Mouse (Mus musculus) heart, postnatal 10 days (tissue): ENCODE measurements around the gene Zbtb16. TPM values are rescaled to one million over a fixed set of nuclear protein-coding genes. Genes with fewer than 3 reads are reported as not detected.

Experiments used
- DNase-seq, 2 experiments: peaks; one replicate each; pipeline ENCODE4 v3.0.0; 2021
- intact Hi-C: fragments of 180-260 bp; cut with DNase I; formaldehyde crosslinking; loops from one replicate; pipeline ENCODE4 v1.15.1; 2025
- total RNA-seq, 2 experiments: library from RNA; stranded (reverse); gene quantifications; 2 replicates each; pipeline ENCODE4 v1.2.3; 2021

The Zbtb16 gene
- total RNA-seq, 2 experiments from 2014 or later: 25.5 to 199 TPM

GRCm38 (mm10) chr9:48694616-48695061 lies 141.4 kb downstream of the Zbtb16 start:
- intact Hi-C loops: no loop called here
- DNase-seq: no peak

GRCm38 (mm10) chr9:48693696-48694095 lies 142.3 kb downstream of the Zbtb16 start:
- intact Hi-C loops: no loop called here
- DNase-seq: no peak

GRCm38 (mm10) chr9:48689718-48689980 lies 146.4 kb downstream of the Zbtb16 start:
- intact Hi-C loops: no loop called here
- DNase-seq: no peak

GRCm38 (mm10) chr9:48688859-48689717 lies 146.9 kb downstream of the Zbtb16 start:
- DNase-seq: no peak
- intact Hi-C loops: no loop called here

- DNase-seq: no peak
- intact Hi-C loops: no loop called here
These were observed 148.1 kb downstream of the Zbtb16 start for GRCm38 (mm10) chr9:48687891-48688290.

GRCm38 (mm10) chr9:48685721-48686120 lies 150.3 kb downstream of the Zbtb16 start:
- DNase-seq: no peak

GRCm38 (mm10) chr9:48684144-48684543 lies 151.9 kb downstream of the Zbtb16 start:
- intact Hi-C loops: no loop called here
- no peak for DNase-seq

More at GRCm38 (mm10) chr9:48685721-48686120, 150.3 kb downstream of the Zbtb16 start:
- intact Hi-C loops: no loop called here

GRCm38 (mm10) chr9:48681193-48681592 lies 154.8 kb downstream of the Zbtb16 start:
- DNase-seq: no peak
- intact Hi-C loops: no loop called here

GRCm38 (mm10) chr9:48678426-48679358 lies 157.3 kb downstream of the Zbtb16 start:
- DNase-seq: peak; percentile 31 to 40
- intact Hi-C loops: no loop called here

GRCm38 (mm10) chr9:48675151-48675790 lies 160.8 kb downstream of the Zbtb16 start:
- no peak for DNase-seq
- intact Hi-C loops: loop anchor here (2.0 kb wide), 1 partner anchor 48 kb away; no protein-coding TSS in a partner anchor

- DNase-seq: peak; percentile 53 to 58
- intact Hi-C loops: loop anchor here (2.0 kb wide), 1 partner anchor 48 kb away; no protein-coding TSS in a partner anchor
These were observed 161.5 kb downstream of the Zbtb16 start for GRCm38 (mm10) chr9:48674359-48675015.

GRCm38 (mm10) chr9:48673804-48674203 lies 162.2 kb downstream of the Zbtb16 start:
- peak in 1 of 2 experiments; percentile 15 for DNase-seq
- intact Hi-C loops: loop anchor here (2.0 kb wide), 1 partner anchor 49 kb away; no protein-coding TSS in a partner anchor

- no peak for DNase-seq
- intact Hi-C loops: no loop called here
These were observed 162.8 kb downstream of the Zbtb16 start for GRCm38 (mm10) chr9:48673213-48673612.

GRCm38 (mm10) chr9:48671841-48672240 lies 164.2 kb downstream of the Zbtb16 start:
- intact Hi-C loops: no loop called here
- DNase-seq: no peak

GRCm38 (mm10) chr9:48670156-48670555 lies 165.9 kb downstream of the Zbtb16 start:
- no peak for DNase-seq
- intact Hi-C loops: no loop called here

- intact Hi-C loops: no loop called here
- no peak for DNase-seq
These were observed 166.3 kb downstream of the Zbtb16 start for GRCm38 (mm10) chr9:48669672-48670071.

GRCm38 (mm10) chr9:48666702-48667101 lies 169.3 kb downstream of the Zbtb16 start:
- intact Hi-C loops: no loop called here
- DNase-seq: no peak

- DNase-seq: no peak
- intact Hi-C loops: no loop called here
These were observed 173.0 kb downstream of the Zbtb16 start for GRCm38 (mm10) chr9:48663052-48663433.

- DNase-seq: no peak
- intact Hi-C loops: no loop called here
These were observed 173.5 kb downstream of the Zbtb16 start for GRCm38 (mm10) chr9:48662361-48663051.
